Mouse (Mus musculus): ENCODE results near the gene Lrrc41. TPM values are rescaled to one million over a fixed set of nuclear protein-coding genes. Genes with fewer than 3 reads are reported as not detected.

Lrrc41 gene
- polyA plus RNA-seq (2012; rRNA removed): 45.8 and 46.0 TPM in 2 replicates

DNA sequence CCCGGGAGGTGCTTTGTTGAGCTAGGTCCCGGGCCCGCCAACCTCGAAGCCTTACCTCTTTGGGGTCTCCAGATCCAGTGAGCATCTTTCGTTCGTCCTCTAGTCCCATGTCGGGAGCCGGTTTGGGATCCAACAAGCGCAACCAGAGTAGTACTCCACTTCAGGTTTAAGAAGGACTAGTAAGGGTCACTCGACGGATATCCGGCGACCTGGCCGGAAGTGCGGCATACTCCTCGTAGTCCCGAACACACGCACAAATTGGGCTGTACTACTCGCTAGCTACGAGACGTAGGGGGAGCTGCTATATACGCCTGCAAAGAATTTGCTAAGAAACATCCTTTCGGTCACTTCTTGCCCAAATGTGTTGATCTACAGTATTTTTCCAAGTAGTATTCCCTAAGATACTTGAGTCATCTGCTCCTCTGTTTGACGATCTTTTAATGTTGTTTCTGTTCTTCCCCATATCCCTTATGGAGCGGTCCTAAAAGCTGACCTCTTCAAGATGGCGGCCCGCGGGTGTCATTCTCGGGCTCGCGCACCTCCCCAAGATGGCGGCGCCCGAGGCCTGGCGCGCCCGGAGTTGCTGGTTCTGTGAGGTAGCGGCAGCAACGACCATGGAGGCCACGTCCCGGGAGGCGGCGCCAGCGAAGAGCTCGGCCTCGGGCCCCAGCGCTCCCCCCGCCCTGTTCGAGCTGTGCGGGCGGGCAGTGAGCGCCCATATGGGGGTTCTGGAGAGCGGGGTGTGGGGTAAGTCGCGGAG, at the start of gene Lrrc41, which contains the start of gene Uqcrh:
Gene Lrrc41 (plus strand): TSS at position 409 of the 760 bp plus-strand sequence.
Gene Uqcrh (minus strand): TSS at position 211 of the 760 bp plus-strand sequence.

DNA sequence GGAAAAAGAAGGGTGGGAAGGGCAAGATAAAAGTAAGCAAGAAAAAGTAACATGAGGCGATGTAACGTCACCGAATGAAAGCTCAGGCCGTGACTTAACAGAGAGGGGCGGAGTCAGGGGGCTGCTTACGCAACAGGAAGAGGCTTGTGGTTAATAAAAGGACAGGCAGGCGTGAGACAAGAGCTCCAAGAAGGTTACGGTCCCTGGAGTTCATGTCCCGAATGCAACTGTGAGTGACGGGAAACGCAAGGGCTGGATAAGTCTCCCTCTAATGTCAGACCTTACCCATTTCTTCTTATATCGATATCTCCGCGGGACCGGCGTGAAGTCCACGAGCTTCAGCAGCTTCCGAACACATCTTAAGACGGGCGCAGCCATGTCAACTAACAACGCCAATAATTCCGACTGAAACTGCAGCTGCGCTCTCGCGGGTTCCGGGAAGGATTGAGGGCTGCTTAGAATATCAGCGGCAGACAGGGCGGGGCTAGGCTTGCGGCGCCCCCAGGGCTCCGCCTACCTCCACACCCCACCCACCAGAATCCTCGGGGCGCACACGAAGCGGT, 21.6 kb upstream of the Lrrc41 start, which contains the start of gene Nsun4:
Gene Nsun4 (minus strand): TSS at position 478 of the 563 bp plus-strand sequence.

DNA sequence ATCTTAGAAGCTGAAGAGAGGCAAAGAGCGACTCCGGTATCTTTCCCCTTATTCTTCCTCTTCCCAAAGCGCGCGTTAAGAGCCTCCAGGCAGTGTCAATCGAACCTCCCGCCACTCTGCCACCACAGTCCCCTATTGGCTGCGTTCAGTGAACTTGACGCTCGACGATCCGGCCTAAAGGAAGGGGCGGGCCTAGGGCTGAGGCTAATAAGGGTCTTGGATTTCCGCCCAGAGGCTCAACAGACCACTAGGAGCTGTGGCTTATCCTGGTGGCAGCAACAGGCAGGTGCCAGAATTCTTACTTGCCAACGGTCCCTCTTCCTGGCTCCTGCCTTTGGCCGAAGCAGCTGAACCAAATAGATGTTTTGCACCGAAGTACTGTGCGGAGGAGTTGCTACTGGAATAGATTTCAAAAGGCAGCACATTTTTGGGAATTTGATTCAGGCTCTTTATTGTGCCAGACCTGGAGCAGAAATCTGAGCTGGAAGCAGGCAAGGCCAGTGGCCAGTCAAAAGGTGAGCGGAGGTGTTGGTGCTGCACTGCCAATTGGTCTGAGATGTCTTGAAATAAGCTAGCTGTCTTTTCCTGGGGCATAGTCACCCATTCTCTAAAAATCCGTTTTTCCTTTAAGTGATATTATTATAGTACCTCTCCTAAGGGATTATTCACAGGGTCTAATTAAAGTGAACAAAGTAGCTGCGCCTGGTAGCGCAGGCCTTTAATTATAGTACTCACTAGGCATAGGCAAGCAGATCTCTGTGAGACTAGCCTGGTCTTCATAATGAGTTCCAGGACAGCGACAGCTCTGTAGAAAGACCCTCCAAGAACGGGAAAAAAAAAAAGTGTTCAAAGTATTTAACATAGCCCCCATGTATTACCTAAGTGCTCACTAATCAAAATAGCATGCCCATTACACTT, 48.8 kb downstream of the Lrrc41 start, which contains the start of the genes Rad54l and Pomgnt1:
Gene Rad54l (minus strand): TSS at position 89 of the 918 bp plus-strand sequence.
Gene Pomgnt1 (plus strand): TSS at position 239 of the 918 bp plus-strand sequence.

Other genes starting within 250 kb of the Lrrc41 start
- 6.3 and 6.8 TPM in 2 replicates for gene Mob3c, start 247.2 kb upstream of the Lrrc41 start, polyA plus RNA-seq (2012; rRNA removed)
- 12.3 and 17.2 TPM in 2 replicates for gene Mknk1, start 236.1 kb upstream of the Lrrc41 start, polyA plus RNA-seq (2012; rRNA removed)
- not detected in 2 replicates for gene Kncn, start 190.9 kb upstream of the Lrrc41 start, polyA plus RNA-seq (2012; rRNA removed)
- gene 6430628N08Rik, start 184.6 kb upstream of the Lrrc41 start, polyA plus RNA-seq (2012; rRNA removed): not detected in 2 replicates
- gene Dmbx1, start 135.3 kb upstream of the Lrrc41 start, polyA plus RNA-seq (2012; rRNA removed): 1.2 and 1.4 TPM in 2 replicates
- 10.2 and 10.4 TPM in 2 replicates for gene Faah, start 57.3 kb upstream of the Lrrc41 start, polyA plus RNA-seq (2012; rRNA removed)
- 2.1 and 2.2 TPM in 2 replicates for gene Nsun4, start 21.4 kb upstream of the Lrrc41 start, polyA plus RNA-seq (2012; rRNA removed)
- 31.4 and 43.3 TPM in 2 replicates for gene Uqcrh, start 198 bp upstream of the Lrrc41 start, polyA plus RNA-seq (2012; rRNA removed)
- 0.35 and 0.61 TPM in 2 replicates for gene Rad54l, start 48.4 kb downstream of the Lrrc41 start, polyA plus RNA-seq (2012; rRNA removed)
- 13.1 and 13.5 TPM in 2 replicates for gene Pomgnt1, start 48.6 kb downstream of the Lrrc41 start, polyA plus RNA-seq (2012; rRNA removed)
- gene Lurap1, start 76.1 kb downstream of the Lrrc41 start, polyA plus RNA-seq (2012; rRNA removed): 1.6 and 2.7 TPM in 2 replicates
- 41.8 and 44.2 TPM in 2 replicates for gene Tspan1, start 92.3 kb downstream of the Lrrc41 start, polyA plus RNA-seq (2012; rRNA removed)
- gene 1700042G07Rik, start 98.1 kb downstream of the Lrrc41 start, polyA plus RNA-seq (2012; rRNA removed): not detected in 2 replicates
- not detected in 2 replicates for gene Gm49337, start 98.1 kb downstream of the Lrrc41 start, polyA plus RNA-seq (2012; rRNA removed)
- gene Pik3r3, start 146.3 kb downstream of the Lrrc41 start, polyA plus RNA-seq (2012; rRNA removed): 4.1 and 5.5 TPM in 2 replicates